Mouse (Mus musculus): ENCODE measurements around the gene Ccdc85b. TPM values are rescaled to one million over a fixed set of nuclear protein-coding genes. Genes with fewer than 3 reads are reported as not detected.

Ccdc85b gene
- total and polyA plus RNA-seq, 2 experiments from 2014 or later = 16.0 to 18.5 TPM

DNA sequence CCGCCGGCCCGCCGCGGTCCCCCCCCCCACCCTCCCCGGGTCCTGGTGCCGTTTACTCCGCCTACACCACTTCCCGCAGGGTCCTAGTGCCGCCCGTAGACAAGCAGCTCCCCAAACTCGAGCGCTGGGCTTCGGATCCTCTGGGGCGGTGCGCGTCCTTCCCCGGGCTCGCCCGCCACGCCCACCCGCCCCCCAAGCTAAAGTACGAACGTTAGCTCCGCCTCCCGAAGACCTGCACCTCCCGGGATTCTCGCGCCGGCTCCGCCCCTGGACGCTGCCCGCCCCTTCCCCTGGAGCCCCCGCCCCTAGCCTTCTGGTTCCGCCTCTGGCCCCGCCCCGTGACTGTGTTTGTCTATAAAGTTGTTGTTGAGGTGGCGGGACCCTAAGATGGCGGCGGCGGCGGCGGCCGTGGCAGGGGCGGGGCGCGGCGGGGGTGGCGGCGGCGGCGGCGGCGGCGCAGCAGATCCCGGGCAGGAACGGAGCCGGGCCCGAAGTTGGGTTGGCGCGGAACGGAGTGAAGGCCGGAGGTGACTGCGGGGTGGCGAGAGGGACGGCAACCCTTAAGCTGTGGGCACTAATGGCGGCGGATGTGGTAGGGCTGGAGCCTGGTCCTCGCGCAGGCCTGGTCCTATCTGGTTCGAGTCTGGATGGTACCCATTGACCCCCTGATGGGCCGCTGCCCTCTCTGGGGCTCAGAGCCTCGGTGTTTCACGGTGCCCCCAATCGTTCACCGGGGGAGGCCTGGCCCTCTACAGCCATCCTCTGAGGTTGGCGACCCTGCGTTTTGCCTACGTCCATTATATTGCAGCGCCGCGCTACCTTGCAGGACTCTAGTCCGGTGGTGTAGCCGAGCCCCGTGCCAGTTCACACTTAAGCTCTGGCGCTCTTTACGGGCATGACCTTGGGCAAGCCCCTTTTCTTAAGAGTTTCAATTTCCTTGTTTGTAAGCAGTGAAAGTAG, 32.6 kb downstream of the Ccdc85b start, which contains the start of the genes Drap1 and AI837181:
TSS of gene Drap1 (minus strand) at position 198 of the 960 bp plus-strand sequence.
TSS of gene AI837181 (plus strand) at position 363 of the 960 bp plus-strand sequence.
- H3K9ac ChIP-seq (replicated peaks; ENCODE audit: low read length) = peak within 1 kb of the TSS; percentile 94
- no peak for TF ChIP-seq CTCF (IDR thresholded peaks at IDR 0.05; ENCODE audit: low read depth)
- under 1% methylated on average over 70 of the region's 87 CpGs for WGBS
- peak within 1 kb of the TSS; percentile 90 for H3K4me2 ChIP-seq (ENCODE audit: low read depth, low read length)
- H3K27ac ChIP-seq = peak within 1 kb of the TSS; percentile 92
- H3K9me3 ChIP-seq (ENCODE audit: low read length) = no peaks in the 10 kb centered on the region
- ATAC-seq (peak; percentile 93), DNase-seq (ENCODE audit: low spot score) (peak; percentile 98)
- H3K36me3 ChIP-seq (ENCODE audit: insufficient read depth, low read length) = peaks cover 5% of the 10 kb centered on the region; the same call in 1 of the 2 replicates
- peaks cover 24% of the 10 kb centered on the region for H3K4me1 ChIP-seq (ENCODE audit: insufficient read depth, low read length)
- no peaks in the 10 kb centered on the region for H3K27me3 ChIP-seq (ENCODE audit: insufficient read depth, low read length)
- H3K4me3 ChIP-seq (ENCODE audit: low read length) = peak within 1 kb of the TSS; percentile 90

GRCm38 (mm10) chr19:5424092-5424781, 33.5 kb downstream of the Ccdc85b start:
- peak; percentile 40 for TF ChIP-seq CTCF (IDR thresholded peaks at IDR 0.05; ENCODE audit: low read depth)
- H3K4me1 ChIP-seq (ENCODE audit: insufficient read depth, low read length) = peaks cover 21% of the 10 kb centered on the region
- no peaks in the 10 kb centered on the region for H3K9me3 ChIP-seq (ENCODE audit: low read length)
- H3K27me3 ChIP-seq (ENCODE audit: insufficient read depth, low read length) = no peaks in the 10 kb centered on the region
- peak; percentile 67 for ATAC-seq
- 2% methylated on average over 42 of the region's 48 CpGs for WGBS
- H3K4me2 ChIP-seq (ENCODE audit: low read depth, low read length) = peak overlapping the region; percentile 90
- H3K9ac ChIP-seq (replicated peaks; ENCODE audit: low read length) = peak overlapping the region; percentile 94
- peak; percentile 75 for DNase-seq (ENCODE audit: low spot score)
- peak overlapping the region; percentile 92 for H3K27ac ChIP-seq
- H3K4me3 ChIP-seq (ENCODE audit: low read length) = peak overlapping the region; percentile 90
- peaks cover 8% of the 10 kb centered on the region; the same call in 1 of the 2 replicates for H3K36me3 ChIP-seq (ENCODE audit: insufficient read depth, low read length)

DNA sequence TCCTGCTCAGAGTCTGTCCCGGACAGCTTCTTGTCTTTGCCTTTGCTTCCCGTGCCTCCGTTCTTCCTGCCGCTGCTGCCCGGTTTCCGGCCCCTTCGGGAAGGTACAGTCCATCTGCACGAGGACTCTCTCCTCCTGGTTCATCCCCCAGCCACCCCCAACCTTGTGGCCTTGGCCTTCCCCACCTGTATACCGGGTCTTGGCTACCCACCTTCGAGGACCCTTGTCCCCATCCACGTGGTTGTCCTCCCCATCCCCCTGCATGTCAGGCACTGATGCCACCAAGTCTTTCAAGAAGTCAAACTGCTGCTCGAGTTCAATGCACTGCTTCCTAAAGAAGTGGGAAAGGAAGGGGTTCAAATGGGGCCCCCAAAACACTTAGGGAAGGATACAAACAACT, 34.1 kb downstream of the Ccdc85b start:
- peak overlapping the region; percentile 92; the same call in 1 of the 2 replicates for H3K27ac ChIP-seq
- no peak for TF ChIP-seq CTCF (IDR thresholded peaks at IDR 0.05; ENCODE audit: low read depth)
- H3K27me3 ChIP-seq (ENCODE audit: insufficient read depth, low read length) = no peaks in the 10 kb centered on the region
- no peaks in the 10 kb centered on the region for H3K9me3 ChIP-seq (ENCODE audit: low read length)
- H3K4me1 ChIP-seq (ENCODE audit: insufficient read depth, low read length) = peaks cover 21% of the 10 kb centered on the region
- ATAC-seq = no peak
- no peak for DNase-seq (ENCODE audit: low spot score)
- peak overlapping the region; percentile 94 for H3K9ac ChIP-seq (replicated peaks; ENCODE audit: low read length)
- H3K4me3 ChIP-seq (ENCODE audit: low read length) = peak overlapping the region; percentile 90
- H3K36me3 ChIP-seq (ENCODE audit: insufficient read depth, low read length) = peaks cover 8% of the 10 kb centered on the region; the same call in 1 of the 2 replicates
- 58% methylated on average over 12 of the region's 12 CpGs for WGBS
- H3K4me2 ChIP-seq (ENCODE audit: low read depth, low read length) = peak overlapping the region; percentile 90

GRCm38 (mm10) chr19:5422895-5423443, 34.7 kb downstream of the Ccdc85b start:
- peaks cover 21% of the 10 kb centered on the region for H3K4me1 ChIP-seq (ENCODE audit: insufficient read depth, low read length)
- peak overlapping the region; percentile 90; the same call in 1 of the 2 replicates for H3K4me3 ChIP-seq (ENCODE audit: low read length)
- H3K27ac ChIP-seq = no peak overlapping the region
- H3K36me3 ChIP-seq (ENCODE audit: insufficient read depth, low read length) = peaks cover 8% of the 10 kb centered on the region; the same call in 1 of the 2 replicates
- 62% methylated on average over 9 of the region's 9 CpGs for WGBS
- ATAC-seq (no peak), DNase-seq (ENCODE audit: low spot score) (no peak)
- peak overlapping the region; percentile 90 for H3K4me2 ChIP-seq (ENCODE audit: low read depth, low read length)
- no peak for TF ChIP-seq CTCF (IDR thresholded peaks at IDR 0.05; ENCODE audit: low read depth)
- no peaks in the 10 kb centered on the region for H3K27me3 ChIP-seq (ENCODE audit: insufficient read depth, low read length)
- H3K9me3 ChIP-seq (ENCODE audit: low read length) = no peaks in the 10 kb centered on the region
- H3K9ac ChIP-seq (replicated peaks; ENCODE audit: low read length) = peak overlapping the region; percentile 94; the same call in 1 of the 2 replicates

GRCm38 (mm10) chr19:5422267-5422666, 35.4 kb downstream of the Ccdc85b start:
- peaks cover 8% of the 10 kb centered on the region; the same call in 1 of the 2 replicates for H3K36me3 ChIP-seq (ENCODE audit: insufficient read depth, low read length)
- no peaks in the 10 kb centered on the region for H3K27me3 ChIP-seq (ENCODE audit: insufficient read depth, low read length)
- H3K4me1 ChIP-seq (ENCODE audit: insufficient read depth, low read length) = peaks cover 21% of the 10 kb centered on the region
- no peak overlapping the region for H3K4me2 ChIP-seq (ENCODE audit: low read depth, low read length)
- ATAC-seq (no peak), DNase-seq (ENCODE audit: low spot score) (no peak)
- 76% methylated on average over 10 of the region's 10 CpGs for WGBS
- no peak overlapping the region for H3K9ac ChIP-seq (replicated peaks; ENCODE audit: low read length)
- no peak for TF ChIP-seq CTCF (IDR thresholded peaks at IDR 0.05; ENCODE audit: low read depth)
- H3K9me3 ChIP-seq (ENCODE audit: low read length) = no peaks in the 10 kb centered on the region
- no peak overlapping the region for H3K4me3 ChIP-seq (ENCODE audit: low read length)
- no peak overlapping the region for H3K27ac ChIP-seq

GRCm38 (mm10) chr19:5421784-5422183, 35.9 kb downstream of the Ccdc85b start:
- Histone ChIP-seq H3K4me3 (ENCODE audit: low read length) (no peak overlapping the region), H3K9ac (replicated peaks; ENCODE audit: low read length) (no peak overlapping the region), H3K27me3 (ENCODE audit: insufficient read depth, low read length) (no peaks in the 10 kb centered on the region), H3K27ac (no peak overlapping the region), H3K36me3 (ENCODE audit: insufficient read depth, low read length) (peaks cover 8% of the 10 kb centered on the region; the same call in 1 of the 2 replicates), H3K4me1 (ENCODE audit: insufficient read depth, low read length) (peaks cover 21% of the 10 kb centered on the region), H3K4me2 (ENCODE audit: low read depth, low read length) (no peak overlapping the region), H3K9me3 (ENCODE audit: low read length) (no peaks in the 10 kb centered on the region)
- ATAC-seq = no peak
- TF ChIP-seq CTCF (IDR thresholded peaks at IDR 0.05; ENCODE audit: low read depth) = no peak
- 86% methylated on average over 5 of the region's 5 CpGs for WGBS
- DNase-seq (ENCODE audit: low spot score) = no peak

All from hindbrain, postnatal 0 days (tissue).